Mouse (Mus musculus) forebrain, embryonic 16.5 days (tissue): ENCODE measurements at regions not wholly inside any gene's neighbourhood (a gene's known extent, or its start where the extent isn't known, plus 50 kb on each side); places are given as distances from the start of the nearest gene placed in this dataset.

Experiments
- ATAC-seq: fragments of 200-750 bp; cut with Nextera tagmentation; 2 replicates; pipeline ENCODE4 v1.8.0; 2017; ENCODE audit warnings: mild to moderate bottlenecking, moderate library complexity
- H3K27ac ChIP-seq: fragments of 300-500 bp; sonication (generic); 2 replicates; pipeline ENCODE4 v1.5.1; 2014; ENCODE audit warnings: low read length, control low read depth
- H3K27me3 ChIP-seq: fragments of 300-500 bp; sonication (generic); replicated peaks from 2 replicates; pipeline ENCODE4 v1.6.1; 2014; ENCODE audit warnings: low read length; ENCODE audit not compliant: control insufficient read depth, insufficient read depth
- H3K36me3 ChIP-seq: fragments of 300-500 bp; sonication (generic); 2 replicates; pipeline ENCODE4 v1.6.1; 2014; ENCODE audit not compliant: control insufficient read depth, insufficient read depth
- H3K4me1 ChIP-seq: fragments of 300-500 bp; sonication (generic); replicated peaks from 2 replicates; pipeline ENCODE4 v1.6.1; 2014; ENCODE audit warnings: low read length; ENCODE audit not compliant: control insufficient read depth, insufficient read depth
- H3K4me2 ChIP-seq: fragments of 300-500 bp; sonication (generic); 2 replicates; pipeline ENCODE4 v1.6.1; 2014; ENCODE audit warnings: mild to moderate bottlenecking, low read length, control low read depth
- H3K4me3 ChIP-seq: fragments of 300-500 bp; sonication (generic); replicated peaks from 2 replicates; pipeline ENCODE4 v1.5.1; 2014; ENCODE audit warnings: mild to moderate bottlenecking, low read length, control low read depth
- H3K9ac ChIP-seq: fragments of 300-500 bp; sonication (generic); replicated peaks from 2 replicates; pipeline ENCODE4 v1.6.1; 2014; ENCODE audit warnings: low read depth, low read length, control low read depth
- H3K9me3 ChIP-seq: fragments of 300-500 bp; sonication (generic); 2 replicates; pipeline ENCODE4 v1.6.1; 2016; ENCODE audit warnings: low read length; ENCODE audit not compliant: control insufficient read depth
- WGBS: fragments of 180-500 bp; shearing (Covaris S2); extraction: QIAGEN DNeasy Blood & Tissue Kit; methylation state at CpG from one replicate; pipeline ENCODE4 v1.1.7; 2014; 5-methylcytosine and 5-hydroxymethylcytosine counted together

DNA sequence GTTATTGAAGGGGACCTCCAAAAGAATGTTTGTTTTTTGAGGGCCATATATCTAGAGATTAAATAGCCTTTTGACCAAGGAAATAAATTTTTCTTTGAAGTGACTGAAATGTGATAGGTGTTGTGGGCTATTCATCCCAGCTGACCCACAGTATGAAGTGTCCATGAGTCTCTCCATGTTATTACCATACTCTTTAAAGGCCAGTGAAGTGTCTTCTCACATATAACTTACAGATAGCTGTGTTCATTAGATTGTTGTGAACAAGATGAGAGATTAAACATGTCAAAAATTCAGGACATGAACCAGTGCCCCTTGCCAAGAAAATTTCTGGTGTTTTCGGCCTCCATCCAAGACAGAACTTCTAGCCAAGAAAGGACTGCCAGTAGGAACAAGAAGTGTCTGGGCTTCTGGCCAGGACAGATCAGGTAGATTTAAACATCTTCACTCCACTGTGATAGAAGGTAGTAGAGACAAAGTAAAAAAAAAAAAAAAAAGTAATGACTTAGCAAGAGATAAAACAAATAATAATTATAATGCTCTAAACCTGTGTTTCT, 67.2 kb upstream of the Reg3b start:
- H3K4me2 ChIP-seq: no peak overlapping the region
- H3K4me1 ChIP-seq: no peaks in the 10 kb centered on the region
- no peak overlapping the region for H3K27ac ChIP-seq
- H3K27me3 ChIP-seq: no peaks in the 10 kb centered on the region
- no peak overlapping the region for H3K9ac ChIP-seq
- no peak overlapping the region for H3K4me3 ChIP-seq
- H3K9me3 ChIP-seq: no peaks in the 10 kb centered on the region
- H3K36me3 ChIP-seq: no peaks in the 10 kb centered on the region
- no peak for ATAC-seq
- WGBS: 61% methylated on average over 1 of the region's 1 CpGs
